Mouse (Mus musculus) 416B (cell line): ENCODE results near the gene Mrpl23.
A peak's percentile ranks its signal among the peaks of the same experiment; 100 is the strongest.

Experiments
- DNase-seq: peaks from one replicate; pipeline ENCODE4 v3.0.0; 2011; ENCODE audit warnings: low read depth

The Mrpl23 gene

DNA sequence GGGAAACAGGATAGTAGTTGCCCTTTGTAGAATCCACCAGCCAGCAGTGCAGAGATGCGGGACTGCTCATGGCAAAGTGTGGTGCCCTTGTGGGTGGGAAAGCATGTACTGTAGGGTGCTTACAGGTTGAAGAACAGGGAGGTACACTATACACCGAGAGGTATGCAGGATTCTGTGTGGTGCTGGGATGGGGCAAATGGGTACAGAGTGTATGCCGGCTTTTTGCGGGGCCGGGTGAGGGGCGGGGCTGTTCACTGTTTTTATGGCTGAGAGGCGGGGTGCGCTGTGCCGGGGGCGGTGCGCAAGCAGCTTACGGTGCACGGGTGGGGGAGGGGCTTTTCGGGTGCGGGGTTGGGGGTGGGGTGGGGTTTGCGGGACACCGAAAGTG, at the start of gene Mrpl23:
Mrpl23 (plus strand) TSS at position 16 of the 388 bp plus-strand sequence.
- no peak for DNase-seq

DNA sequence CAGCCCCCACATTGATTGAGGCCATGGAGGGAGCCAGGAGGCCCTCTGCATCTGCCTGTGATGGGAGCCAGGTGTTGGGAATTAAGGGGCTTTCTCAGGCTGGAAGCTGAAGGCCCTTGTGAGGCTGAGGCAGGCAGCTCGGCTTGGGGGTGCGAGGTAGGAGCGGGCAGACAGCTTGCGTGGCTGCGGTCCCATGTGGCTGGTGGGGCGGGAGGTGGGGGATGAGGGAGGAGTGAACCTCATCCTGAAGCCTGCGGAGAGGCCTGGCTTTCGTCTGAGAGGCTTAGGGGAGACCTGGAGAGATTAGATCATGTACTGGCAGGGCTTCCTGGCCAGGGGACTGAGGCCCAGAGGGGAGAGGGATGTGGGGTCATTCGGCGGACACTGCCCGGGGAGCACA, 49.4 kb upstream of the Mrpl23 start:
- no peak for DNase-seq

DNA sequence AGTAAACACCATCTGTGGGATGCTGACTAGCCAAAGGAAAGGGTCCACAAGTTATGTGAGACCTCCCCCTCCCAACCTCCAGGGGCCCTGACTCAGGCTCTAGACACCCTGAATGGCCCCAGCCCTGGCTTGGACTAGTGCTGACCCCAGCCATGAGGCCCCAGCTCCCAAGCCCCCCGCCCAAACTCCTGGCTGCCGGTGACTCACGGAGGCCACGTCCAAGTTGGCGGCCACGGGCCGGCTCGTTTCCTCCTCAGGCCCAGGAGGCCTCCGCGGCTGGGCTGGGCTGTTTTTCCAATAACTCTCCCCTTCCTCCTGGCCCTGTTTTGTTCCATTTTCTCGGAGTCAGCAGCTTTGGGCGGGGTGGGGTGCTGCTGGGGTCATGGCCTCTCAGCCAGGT, 47.7 kb upstream of the Mrpl23 start:
- no peak for DNase-seq

DNA sequence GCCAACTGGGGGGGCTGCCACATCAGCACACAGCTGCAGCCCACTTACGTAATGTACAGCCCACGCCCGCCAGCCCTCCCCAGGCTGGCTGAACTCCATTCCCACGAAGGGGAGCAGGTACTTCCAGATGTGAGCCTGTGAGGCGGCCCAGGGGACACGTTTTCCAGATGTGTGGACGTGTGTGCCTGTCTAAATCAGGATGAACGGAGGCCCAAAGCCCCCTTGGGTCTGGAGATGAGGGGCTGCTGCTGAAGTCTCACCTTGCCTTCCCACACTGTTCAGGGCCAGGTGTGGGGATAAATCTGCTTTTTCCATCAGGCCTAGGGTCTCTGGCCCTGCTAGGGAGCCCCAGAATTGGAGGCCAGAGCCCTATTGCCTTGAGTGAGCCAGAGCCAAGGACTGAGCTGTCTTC, 45.7 kb upstream of the Mrpl23 start:
- DNase-seq = no peak

DNA sequence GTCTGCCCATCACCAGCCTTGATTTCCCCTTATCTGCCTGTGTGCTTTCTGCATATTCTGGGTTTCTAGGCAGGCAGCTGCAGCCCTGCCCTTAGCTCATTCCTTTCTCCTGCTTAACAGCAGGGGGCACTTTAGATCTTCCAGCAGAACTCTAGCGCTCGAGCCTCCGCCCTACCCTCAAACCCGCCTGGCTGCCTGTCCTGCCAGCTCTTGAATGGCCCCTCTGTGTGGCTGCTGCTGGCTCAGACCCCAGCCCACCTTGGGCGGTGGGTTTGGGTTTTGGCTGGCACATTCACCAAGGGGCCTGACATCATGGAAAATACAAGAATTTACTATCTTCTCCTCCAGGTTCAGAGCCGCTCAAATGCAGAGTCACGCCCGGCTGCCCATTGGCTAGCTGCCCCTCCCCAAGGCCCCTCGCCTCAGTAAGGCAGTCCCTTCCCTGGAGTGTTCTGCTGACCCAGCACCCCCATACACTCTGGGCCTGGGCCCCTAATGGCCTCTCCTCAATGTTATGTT, 45.1 kb upstream of the Mrpl23 start:
- DNase-seq = peak; percentile 24

DNA sequence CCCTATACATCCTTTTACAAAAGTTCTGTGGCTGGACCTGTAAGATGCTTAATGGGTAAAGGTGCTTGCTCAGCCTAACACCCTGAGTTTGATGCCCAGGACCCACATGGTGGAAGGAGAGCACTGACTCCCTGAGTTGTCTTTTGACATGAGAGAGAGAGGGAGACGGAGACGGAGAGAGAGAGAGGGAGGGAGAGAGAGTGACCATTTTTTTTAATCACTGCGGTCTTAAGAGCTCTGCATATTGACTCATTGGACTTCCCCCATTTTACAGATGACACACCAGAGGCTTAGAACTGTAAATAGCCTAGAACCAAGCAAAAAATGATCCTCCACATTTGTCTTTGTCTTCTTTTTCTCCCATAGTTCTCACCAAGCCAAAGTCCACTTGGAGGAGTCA, 44.4 kb upstream of the Mrpl23 start:
- DNase-seq = no peak

DNA sequence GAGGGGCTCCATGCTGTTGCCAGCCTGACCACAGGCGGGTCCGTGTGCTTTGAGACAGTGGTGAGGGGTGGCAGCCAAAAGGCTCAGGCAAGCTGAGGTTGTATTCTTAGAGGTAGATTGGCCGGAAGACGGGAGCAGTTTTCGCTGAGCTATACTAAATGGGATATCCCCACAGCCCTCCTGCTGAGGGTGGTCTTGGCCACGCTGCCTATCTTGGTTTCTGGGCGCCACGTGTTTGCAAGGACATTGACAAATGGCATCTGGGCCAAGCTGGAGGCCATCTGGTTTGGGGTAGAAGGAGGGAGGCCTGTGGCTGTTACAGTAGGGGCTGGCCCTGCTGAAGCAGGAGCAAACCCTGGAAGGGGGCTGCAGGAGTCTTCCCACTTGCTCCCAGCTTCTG, 39.0 kb upstream of the Mrpl23 start:
- no peak for DNase-seq

DNA sequence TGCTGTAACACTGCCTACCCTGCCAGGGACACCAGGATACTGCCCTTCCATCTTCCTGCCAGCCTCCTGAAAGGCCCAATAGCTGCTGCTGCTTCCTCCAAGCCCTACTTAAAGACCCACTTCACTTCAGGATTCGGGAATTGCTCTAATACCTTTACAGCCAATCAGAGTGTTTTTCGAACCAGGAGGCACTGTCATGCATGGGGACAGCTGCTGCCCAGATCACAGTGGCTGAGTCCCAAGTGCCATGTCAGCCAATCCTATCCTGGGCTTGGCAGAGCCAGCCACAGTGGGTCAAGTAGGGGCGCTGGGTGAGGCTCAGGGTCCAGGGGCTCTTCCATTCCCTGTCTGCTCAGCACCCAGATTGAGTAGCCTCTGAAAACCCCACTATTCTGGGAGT, 36.3 kb upstream of the Mrpl23 start:
- DNase-seq = no peak

DNA sequence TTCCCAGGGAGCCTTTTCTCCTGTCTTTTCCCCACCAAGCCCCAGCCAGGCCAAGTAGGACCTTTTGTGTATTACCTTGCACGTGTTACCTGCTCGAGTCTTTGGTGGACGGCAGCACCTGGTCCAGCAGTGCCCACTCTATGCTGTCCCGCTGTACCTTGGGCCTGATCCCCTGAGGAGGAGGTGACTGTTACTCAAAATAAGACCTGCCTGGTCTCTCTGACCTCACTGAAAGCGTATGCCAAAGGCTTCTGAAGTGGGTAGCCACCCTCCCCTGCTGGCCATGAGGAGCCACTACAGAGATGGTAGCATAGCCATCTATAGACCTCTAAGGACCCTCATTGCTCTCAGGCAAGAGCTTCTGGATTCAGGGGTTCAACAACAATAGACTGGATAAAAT, 35.7 kb upstream of the Mrpl23 start:
- DNase-seq = no peak

DNA sequence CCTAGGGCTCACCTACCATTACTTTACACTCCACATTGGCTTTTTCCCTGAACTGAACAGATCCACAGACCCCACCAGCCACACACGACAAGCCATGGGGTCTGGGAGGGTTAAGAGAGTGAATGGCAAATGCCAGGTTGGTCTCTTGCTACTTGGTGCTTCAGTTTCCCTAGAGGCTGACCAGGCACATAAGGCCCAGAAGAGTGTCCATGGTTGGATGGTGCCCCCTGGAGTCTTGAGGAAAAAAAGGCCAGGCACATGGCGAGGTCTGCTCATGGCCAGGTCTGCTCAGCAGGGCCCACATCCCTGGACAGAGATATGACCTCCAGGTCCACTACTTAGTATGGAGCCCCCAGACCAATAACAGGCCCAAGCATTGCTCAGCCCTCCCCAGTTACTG, 34.7 kb upstream of the Mrpl23 start:
- peak; percentile 58 for DNase-seq

DNA sequence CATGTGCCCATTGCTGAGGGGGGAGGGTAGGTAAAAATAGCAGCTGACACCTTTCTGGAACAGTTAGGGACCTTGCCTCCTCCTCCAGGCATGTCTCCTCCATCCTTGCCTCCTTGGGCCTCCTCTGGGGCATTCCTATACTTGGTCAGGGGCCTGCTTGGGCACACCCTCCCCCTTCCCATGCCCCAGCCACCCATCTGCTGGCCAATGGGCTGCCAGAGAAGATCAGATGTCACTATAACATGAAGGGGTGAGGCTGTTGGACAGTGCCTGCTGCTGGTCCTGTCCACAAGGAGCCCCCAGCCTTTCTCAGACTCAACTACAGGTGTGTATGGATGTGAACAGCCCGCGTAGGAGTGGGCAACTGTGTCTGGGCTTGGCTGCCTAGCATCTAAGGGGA, 33.9 kb upstream of the Mrpl23 start, which contains the start of gene Tnnt3:
Tnnt3 (plus strand) TSS at position 262 of the 400 bp plus-strand sequence.
- DNase-seq = no peak

DNA sequence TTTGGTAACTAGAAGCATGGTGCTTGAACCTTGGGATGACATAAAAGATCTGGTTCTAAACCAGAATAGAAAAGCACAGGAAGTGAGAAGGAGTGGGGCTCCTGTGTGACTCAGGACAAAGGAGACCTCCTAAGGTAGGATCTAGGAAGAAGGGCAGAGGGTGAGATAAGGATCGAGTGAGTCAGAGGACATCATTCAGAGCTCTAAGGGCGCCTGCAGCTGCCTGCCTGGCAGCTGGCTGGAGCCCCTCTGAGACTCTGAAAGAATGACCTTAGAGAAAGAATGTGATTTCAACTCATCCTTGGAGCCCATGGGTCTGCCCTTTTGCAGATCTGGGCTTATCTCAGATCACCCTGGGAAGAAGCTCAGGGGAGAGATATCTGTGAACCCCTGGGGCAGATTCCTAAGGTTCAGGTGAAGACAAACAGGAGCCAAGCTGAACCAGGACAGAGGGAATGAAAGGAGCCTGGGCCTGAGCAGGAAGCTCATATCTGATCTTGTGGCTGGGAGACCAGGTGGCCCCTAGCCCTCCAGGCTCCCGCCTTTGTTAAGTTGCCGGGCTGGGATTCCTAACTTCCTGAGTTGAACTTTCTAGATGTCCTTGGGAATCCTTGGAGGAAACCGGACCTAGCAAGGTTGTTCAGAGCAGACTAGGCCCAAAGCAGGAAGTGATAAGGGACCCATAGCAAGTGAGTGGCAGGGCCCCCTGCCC, 33.3 kb upstream of the Mrpl23 start:
- peak; percentile 34 for DNase-seq

DNA sequence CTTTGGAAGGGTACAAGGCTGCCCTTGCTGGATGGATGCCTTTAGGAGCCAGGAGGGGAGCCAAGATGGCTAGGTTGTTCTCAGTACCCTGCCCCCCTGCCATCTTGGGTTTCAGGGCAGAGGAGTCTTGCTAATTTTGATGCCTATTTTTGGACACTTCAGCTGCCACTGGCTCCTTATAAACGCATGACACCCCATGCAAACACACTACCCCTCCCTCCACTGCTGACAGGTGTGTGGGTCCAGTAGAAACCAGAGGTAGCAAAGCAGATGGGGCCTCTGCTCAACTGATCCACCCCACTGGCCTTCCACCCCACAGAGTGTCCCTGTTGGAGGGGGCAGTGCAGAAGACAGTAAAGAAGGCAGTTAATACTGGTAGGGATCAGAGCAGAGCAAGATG, 32.5 kb upstream of the Mrpl23 start:
- DNase-seq = no peak

DNA sequence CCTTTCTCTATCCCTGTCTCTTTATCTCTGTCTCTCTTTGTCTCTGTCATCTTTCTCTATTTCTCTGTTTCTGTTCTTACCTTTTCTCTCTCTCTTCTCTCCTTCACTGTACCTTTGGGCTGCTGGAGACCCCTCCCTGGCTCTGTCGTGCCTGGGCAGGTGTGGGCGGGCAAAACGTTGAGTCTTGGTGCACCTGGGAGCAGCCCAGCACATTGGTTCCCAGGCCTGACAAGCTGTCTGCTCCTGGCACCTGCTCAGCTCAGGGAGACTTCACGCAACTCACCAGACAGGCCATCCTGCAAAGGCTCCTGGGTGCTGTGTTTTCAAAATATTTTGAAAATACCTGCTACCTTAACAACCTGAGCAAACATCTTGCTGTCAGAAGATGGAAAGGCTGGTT, 29.3 kb upstream of the Mrpl23 start:
- DNase-seq = no peak

DNA sequence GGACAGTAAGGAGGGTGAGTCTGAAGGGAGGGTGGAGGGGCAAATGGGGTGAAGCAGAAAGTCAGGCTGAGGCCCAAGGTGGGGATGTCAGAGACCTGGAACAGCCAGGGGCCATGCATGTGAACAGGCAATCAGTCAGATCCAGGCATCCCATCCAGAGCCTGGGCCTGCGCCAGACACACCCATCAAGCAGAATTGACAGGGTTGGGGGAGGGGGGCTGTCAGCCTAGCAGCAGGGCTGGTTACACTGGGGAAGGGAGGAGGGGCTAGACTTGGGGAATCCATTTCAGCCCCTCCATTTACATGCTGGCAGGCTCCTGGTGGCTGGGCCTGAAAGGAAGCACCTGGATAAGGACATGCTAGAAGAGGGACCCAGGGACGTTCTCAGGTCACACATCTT, 26.5 kb upstream of the Mrpl23 start:
- DNase-seq = no peak

DNA sequence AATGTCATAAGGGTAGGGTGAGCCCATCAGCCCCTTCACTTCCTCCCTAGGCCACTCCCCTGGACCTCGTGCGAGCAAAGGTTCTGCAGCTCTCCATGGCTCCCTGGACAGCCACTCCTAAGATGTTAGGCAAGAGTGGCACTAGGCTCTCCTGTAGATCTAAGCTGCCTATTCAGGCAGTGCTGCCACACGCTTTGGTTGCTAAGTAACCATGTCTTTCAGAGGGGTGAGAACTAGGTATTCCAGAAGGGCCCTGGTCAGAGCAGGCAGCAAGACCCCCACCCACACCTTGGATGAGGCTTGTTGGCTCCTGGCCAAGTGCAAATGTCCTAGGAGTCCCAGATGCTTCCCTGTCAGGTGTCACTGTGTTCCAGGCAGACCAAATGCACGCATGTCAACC, 26.0 kb upstream of the Mrpl23 start:
- no peak for DNase-seq

DNA sequence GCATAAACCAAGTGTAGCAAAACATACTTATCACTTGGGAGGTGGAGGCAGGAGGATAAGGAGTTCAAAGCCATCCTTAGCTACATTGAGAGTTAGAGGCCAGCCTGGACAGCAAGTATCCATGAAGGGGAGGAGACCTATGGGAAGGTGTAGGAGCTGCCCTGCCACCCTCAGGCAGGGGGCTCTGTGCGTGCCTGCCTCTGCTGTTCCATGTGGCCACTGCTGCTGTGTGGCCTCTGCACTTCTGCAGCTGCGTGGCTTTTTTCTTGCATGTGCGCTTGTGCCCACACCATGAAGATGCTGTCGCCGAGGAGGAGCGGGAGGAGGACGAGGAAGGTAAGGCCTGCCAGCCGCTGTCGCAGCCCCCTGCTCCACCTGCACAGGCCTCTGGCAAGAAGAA, 25.0 kb upstream of the Mrpl23 start:
- no peak for DNase-seq

DNA sequence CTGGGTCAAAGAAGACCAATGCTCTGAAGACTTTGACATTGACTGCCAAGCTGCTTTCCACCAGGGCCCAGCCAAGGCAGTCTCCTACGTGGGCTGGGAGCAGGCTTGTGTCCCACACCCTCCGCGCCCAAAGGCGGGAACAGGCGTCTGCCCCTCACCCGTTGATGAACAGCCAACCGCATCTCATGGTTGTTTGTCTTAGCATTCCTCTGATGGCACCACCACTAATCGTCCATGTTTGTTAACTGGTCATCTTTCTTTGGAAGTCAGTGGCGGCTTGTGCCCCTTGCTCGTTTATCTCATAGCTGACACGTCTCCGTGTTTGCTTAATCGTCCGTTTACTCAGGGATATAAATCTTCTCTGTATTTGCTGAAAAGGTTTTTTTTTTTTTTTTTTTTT, 23.0 kb upstream of the Mrpl23 start:
- no peak for DNase-seq

DNA sequence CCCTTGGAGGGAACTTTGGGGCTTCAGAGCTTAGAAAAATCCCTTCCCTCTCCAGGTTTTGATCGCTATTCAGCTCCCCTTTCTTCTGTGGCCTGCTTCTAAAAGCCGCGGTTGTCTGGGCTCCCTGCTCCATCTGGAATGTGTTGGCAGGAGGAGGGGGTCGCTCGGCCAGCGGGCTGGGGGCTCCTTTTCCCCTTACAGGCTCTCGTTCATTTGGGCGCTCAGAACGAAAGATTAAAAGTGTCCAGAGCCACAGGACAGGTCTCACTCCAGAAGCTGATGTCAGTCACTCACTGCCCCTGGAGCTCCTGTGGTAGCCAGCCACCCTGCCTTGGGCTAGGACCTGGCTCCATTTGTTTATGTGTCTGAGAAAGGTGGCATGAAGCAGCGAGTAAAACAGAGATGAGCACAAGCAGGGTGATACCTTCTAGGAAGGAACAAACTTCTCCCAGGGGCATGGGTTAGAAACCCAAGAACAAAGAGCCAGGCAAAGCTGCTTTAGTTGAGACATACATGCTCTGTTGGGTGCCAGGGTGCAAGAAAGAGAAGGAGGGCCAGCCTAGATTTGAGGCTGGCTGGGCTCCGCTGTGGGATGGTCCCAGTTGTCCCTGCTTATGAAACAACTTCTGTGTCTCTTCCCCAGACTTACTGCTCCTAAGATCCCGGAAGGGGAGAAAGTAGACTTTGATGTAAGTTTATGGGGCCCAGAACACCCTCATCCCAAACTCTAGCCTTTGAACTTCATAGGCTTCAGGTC, 22.3 kb upstream of the Mrpl23 start:
- DNase-seq = no peak

DNA sequence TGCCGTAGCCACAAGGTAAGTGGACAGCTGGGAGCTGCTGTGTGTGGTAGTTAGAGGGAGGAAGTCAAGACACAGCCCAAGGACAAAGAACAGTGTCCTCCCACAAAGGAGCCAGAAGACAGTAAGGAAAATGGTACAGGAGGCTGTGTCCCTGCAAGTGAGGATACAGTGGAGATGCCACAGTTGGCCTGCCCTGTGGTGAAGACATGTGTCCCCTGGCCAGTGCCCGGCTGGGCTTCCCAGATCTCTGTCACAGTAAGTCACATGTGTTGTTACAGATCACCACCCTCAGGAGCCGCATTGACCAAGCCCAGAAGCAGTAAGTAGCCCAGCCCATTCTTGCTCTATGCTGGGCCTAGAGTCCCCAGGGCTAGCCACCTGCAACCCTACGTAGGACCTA, 18.4 kb upstream of the Mrpl23 start:
- no peak for DNase-seq

DNA sequence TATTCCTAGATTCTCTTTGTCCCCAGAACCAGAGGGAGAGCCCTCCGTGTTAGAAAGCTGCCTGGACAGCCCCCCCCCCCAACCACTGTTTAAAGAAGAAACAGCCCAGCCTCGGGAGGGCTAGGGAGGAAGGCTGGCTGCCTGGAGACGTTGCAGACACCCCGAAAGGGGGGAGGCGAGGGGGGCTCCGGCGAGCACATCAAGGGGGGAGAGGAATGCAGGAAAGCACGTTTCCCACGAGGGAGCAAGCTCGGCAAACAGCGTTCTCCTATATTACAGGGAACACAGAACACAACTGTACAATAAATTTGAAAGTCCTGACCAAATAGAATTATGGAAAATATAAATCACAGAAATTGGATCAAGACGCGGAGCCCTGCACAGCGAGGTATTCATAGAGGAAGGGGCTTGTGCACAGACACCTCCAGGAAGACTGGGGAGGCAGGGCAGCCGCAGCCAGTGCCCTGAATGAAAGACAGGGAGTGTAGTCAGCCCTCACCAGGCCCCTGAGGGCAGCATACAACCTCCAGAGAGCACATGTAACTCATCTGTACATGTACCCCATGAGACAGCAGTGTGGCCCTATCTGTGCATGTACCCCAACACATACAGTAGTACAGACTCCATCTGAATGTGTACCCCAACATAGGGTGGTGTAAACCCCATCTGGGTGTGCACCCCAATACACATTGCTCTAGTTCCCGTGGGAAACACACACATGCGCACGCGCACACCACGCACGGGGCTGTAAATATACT, 16.1 kb upstream of the Mrpl23 start:
- DNase-seq = no peak

DNA sequence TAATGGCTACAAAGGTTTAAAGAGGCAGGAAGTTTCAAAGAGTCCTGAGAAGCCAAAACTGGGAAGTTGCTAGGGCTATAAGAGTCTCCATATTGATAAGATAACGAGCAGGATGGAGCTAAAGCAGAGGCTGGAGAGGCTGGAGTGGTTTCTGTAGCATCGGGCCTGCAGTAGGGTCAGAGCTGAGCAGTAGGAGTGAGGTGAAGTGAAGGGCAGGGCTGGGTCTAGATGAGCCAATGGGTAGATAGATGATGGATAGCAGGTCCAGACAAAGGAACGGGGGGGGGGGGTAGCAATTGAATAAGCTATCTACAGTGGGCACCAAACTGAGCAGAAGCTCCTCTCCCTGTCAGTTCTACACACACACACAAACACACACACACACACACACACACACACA, 15.0 kb upstream of the Mrpl23 start:
- DNase-seq = no peak

DNA sequence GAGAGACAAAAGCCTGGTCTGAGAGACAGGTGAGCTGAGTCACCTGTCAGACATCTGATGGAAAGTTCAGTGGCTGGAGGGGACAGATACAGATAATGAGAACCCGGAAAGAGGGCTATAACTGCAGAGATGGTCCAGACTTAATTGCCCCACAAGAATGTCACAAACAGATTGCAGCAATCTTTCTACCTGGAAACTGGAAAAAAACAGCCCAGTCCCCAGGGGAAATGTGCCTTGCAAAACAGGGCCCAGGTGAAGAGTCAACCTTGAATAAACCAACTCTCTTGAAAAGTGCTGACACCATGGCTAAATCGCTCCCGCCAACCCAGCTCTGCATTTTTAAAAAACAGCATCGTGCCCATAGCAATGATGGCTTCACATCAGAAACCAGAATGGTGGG, 12.2 kb upstream of the Mrpl23 start:
- DNase-seq = no peak
